Mouse (Mus musculus): ENCODE measurements around the gene Lca5l. TPM values are rescaled to one million over a fixed set of nuclear protein-coding genes. Genes with fewer than 3 reads are reported as not detected.
"Not testable (repeated sequence)": the region's sequence is repeated elsewhere in the genome, so short reads cannot be mapped to it uniquely, and the experiment has no call there.

Gene Lca5l
- polyA plus RNA-seq, 1 experiment: 1.0 TPM

DNA sequence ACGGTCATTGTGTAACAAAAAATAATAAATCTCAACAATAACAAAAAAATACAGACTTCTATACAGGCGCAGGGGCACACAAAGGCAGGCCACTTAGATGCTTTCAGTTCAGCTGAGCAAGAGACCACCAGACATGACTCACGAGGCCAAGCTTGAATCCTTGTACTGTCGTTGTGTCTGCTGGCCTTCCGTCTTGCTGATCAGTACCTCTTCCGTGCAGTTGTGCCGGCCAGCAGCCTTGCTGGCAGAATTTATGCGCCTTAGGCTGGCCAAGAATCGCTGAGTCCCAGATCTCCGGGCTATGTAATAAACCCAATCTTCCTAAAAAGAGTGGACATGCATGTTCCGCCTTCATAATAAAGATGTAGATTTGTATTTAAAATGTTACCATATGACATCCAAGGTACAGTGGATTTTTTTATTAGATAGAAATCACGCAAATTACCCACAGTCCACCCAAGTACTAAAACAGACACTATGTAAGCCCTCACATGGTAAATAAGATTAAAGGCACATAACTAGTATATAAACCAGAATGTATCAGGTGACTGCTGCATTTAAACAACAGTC is 33.5 kb downstream of the Lca5l start:
- 71% methylated on average over 12 of the region's 12 CpGs for WGBS
- H3K4me3 ChIP-seq (replicated peaks; ENCODE audit: extremely low read depth, low read depth, low read length): peak overlapping the region; percentile 70
- H3K4me1 ChIP-seq (ENCODE audit: control insufficient read depth, insufficient read depth, low read length): no peaks in the 10 kb centered on the region
- no peak for TF ChIP-seq CTCF (IDR thresholded peaks at IDR 0.05; ENCODE audit: insufficient read depth, low read length)
- no peak for TF ChIP-seq POLR2A (IDR thresholded peaks at IDR 0.05; ENCODE audit: borderline replicate concordance, extremely low read depth, low read depth, low read length)
- DNase-seq: no peak

DNA sequence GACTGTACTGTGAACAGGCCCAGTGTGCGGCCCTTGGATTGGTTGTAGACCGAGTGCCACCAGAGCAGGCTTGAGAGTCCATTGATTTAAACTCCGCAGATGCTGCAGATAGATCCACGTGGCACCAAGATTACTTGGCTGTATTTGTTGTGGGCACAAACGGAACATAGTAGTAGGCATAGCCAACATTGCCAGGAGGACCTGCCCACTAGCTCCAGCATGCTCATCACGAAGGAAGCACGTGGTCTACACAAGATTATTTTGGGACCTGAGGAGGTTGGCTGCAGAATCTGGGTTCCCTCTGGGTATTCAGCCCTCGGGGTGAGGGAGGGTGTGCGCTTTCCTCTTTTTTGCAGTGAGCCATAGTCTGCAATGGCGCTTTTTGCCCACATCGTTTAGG is 34.9 kb downstream of the Lca5l start:
- 88% methylated on average over 11 of the region's 11 CpGs for WGBS
- DNase-seq: no peak
- Histone ChIP-seq H3K4me1 (ENCODE audit: control insufficient read depth, insufficient read depth, low read length) (no peaks in the 10 kb centered on the region), H3K4me3 (replicated peaks; ENCODE audit: extremely low read depth, low read depth, low read length) (no peak overlapping the region)
- no peak for TF ChIP-seq POLR2A (IDR thresholded peaks at IDR 0.05; ENCODE audit: borderline replicate concordance, extremely low read depth, low read depth, low read length)
- TF ChIP-seq CTCF (IDR thresholded peaks at IDR 0.05; ENCODE audit: insufficient read depth, low read length): no peak

DNA sequence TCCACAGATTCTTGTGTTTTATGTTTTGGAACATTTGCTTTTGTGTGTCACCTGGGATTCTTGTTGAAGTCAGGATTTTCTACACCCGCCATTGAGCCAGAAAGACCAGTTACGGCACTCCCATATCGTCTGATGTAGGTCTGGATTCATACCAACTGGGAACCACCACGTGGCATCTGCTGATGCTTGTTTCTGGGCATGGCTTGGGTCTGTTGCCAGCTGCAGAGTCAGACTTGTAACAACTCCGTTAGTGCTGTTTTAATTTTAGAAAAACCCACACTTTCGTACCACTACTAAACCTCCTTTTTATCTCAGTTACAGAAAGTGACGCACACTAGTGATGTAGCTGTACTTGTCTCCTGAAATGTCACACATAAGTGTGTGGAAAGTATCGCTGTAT is 36.1 kb downstream of the Lca5l start:
- H3K4me3 ChIP-seq (replicated peaks; ENCODE audit: extremely low read depth, low read depth, low read length): no peak overlapping the region
- H3K4me1 ChIP-seq (ENCODE audit: control insufficient read depth, insufficient read depth, low read length): no peaks in the 10 kb centered on the region
- 89% methylated on average over 8 of the region's 8 CpGs for WGBS
- DNase-seq: no peak
- TF ChIP-seq CTCF (IDR thresholded peaks at IDR 0.05; ENCODE audit: insufficient read depth, low read length) (no peak), POLR2A (IDR thresholded peaks at IDR 0.05; ENCODE audit: borderline replicate concordance, extremely low read depth, low read depth, low read length) (no peak)

DNA sequence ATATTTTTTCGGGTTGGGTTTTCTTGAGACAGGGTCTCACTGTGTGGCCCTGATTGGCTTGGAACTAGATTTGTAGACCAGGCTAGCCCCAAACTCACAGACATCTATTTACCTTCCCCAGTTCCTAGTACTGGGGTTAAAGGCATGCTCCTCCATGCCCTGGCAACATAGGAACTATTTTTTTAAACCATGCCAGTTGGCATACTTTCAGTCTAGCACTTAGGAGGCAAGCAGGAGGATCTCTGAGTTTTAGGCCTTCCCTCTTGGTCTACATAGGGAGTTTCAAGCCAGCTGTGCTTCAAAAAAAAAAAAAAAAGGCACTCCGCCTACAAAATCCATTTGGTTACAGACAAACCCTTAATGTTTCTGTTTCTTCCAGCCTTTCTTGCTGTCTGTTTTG is 37.6 kb downstream of the Lca5l start:
- no peak for DNase-seq
- H3K4me1 ChIP-seq (ENCODE audit: control insufficient read depth, insufficient read depth, low read length): no peaks in the 10 kb centered on the region
- H3K4me3 ChIP-seq (replicated peaks; ENCODE audit: extremely low read depth, low read depth, low read length): no peak overlapping the region
- 76% methylated on average over 2 of the region's 2 CpGs for WGBS
- TF ChIP-seq CTCF (IDR thresholded peaks at IDR 0.05; ENCODE audit: insufficient read depth, low read length): no peak
- no peak for TF ChIP-seq POLR2A (IDR thresholded peaks at IDR 0.05; ENCODE audit: borderline replicate concordance, extremely low read depth, low read depth, low read length)

DNA sequence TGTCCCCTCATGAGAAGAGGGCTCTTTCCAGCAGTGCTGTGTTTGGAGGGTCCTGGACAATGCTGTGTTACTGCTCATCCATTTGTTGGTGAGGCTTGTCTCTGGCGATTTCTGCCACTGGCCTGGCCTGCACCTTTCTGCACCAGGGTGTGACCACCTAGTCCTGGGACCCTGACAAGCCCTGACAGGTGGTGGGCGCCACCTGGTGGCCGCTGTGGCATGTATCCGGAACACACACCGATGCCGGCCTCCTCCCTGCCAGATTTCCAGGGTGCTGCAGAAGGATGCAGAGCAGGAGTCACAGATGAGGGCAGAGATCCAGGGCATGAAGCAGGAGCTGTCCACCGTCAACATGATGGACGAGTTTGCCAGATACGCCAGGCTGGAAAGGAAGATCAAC is 40.5 kb downstream of the Lca5l start:
- WGBS: 23% methylated on average over 9 of the region's 9 CpGs
- TF ChIP-seq POLR2A (IDR thresholded peaks at IDR 0.05; ENCODE audit: borderline replicate concordance, extremely low read depth, low read depth, low read length) (no peak), CTCF (IDR thresholded peaks at IDR 0.05; ENCODE audit: insufficient read depth, low read length) (peak; percentile 71)
- peak; percentile 68 for DNase-seq
- no peaks in the 10 kb centered on the region for H3K4me1 ChIP-seq (ENCODE audit: control insufficient read depth, insufficient read depth, low read length)
- no peak overlapping the region for H3K4me3 ChIP-seq (replicated peaks; ENCODE audit: extremely low read depth, low read depth, low read length)

DNA sequence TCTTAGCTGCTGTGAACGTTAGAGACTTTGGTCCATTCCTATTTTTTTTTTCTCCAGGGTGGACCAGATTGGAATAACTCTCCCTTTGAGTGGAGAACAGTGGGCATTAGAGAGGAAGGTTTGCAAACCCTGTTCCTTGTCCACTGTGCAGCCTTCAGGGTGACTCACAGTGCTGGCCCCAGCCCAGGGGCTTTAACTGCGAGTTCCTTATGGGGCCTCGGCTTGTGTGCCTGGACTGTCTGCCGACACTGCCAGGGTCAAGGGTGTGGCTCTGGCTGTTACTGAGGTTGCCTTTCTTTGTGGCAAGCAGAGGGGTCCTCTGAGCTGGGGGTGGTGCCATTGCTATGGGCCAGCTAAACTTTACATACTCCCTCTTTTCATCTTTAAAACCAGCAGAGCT is 41.1 kb downstream of the Lca5l start:
- no peak for DNase-seq
- H3K4me3 ChIP-seq (replicated peaks; ENCODE audit: extremely low read depth, low read depth, low read length): no peak overlapping the region
- H3K4me1 ChIP-seq (ENCODE audit: control insufficient read depth, insufficient read depth, low read length): no peaks in the 10 kb centered on the region
- 55% methylated on average over 4 of the region's 4 CpGs for WGBS
- TF ChIP-seq CTCF (IDR thresholded peaks at IDR 0.05; ENCODE audit: insufficient read depth, low read length) (no peak), POLR2A (IDR thresholded peaks at IDR 0.05; ENCODE audit: borderline replicate concordance, extremely low read depth, low read depth, low read length) (no peak)

DNA sequence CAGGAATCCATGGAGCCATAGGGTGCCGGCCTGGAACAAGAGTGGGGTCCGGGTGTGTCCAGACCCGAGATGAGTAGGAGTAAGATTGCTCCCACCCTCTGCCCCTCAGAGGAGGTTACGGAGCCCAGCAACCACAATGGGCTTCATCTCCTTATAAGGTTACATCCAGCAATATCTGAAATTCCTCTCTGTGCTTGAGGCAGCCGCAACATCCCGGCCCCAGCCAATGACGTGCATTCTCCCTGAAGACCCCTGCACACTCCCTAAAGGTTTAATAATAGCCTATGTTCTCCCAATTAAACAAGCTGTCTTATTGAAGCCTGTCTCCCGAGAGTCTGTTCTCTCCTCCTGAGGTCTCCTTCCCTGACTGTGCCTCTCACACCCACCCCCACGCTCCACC is 42.8 kb downstream of the Lca5l start:
- 63% methylated on average over 9 of the region's 9 CpGs for WGBS
- H3K4me3 ChIP-seq (replicated peaks; ENCODE audit: extremely low read depth, low read depth, low read length): no peak overlapping the region
- no peak for DNase-seq
- TF ChIP-seq CTCF (IDR thresholded peaks at IDR 0.05; ENCODE audit: insufficient read depth, low read length) (no peak), POLR2A (IDR thresholded peaks at IDR 0.05; ENCODE audit: borderline replicate concordance, extremely low read depth, low read depth, low read length) (no peak)
- no peaks in the 10 kb centered on the region for H3K4me1 ChIP-seq (ENCODE audit: control insufficient read depth, insufficient read depth, low read length)

DNA sequence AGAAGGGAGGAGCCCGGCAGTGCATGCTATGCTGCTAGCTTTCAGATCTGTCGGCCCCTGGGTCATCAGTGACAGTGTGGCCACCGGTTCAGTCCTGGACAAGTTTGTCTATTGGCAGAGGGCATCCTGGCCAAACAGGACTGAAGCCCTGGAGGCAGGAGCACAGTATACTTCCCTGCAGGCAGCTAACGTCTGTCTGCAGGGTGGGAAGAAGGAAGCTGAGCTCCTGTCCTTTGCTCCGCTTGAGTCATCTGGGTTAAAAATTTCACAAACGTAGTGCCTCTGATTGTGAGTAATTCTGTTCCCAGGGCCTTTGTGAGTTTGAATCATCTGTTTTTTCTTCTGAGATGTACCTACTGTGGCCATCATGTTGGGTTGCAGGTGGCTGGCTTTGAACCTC is 43.2 kb downstream of the Lca5l start:
- DNase-seq: no peak
- TF ChIP-seq CTCF (IDR thresholded peaks at IDR 0.05; ENCODE audit: insufficient read depth, low read length): no peak
- TF ChIP-seq POLR2A (IDR thresholded peaks at IDR 0.05; ENCODE audit: borderline replicate concordance, extremely low read depth, low read depth, low read length): no peak
- 68% methylated on average over 6 of the region's 6 CpGs for WGBS

DNA sequence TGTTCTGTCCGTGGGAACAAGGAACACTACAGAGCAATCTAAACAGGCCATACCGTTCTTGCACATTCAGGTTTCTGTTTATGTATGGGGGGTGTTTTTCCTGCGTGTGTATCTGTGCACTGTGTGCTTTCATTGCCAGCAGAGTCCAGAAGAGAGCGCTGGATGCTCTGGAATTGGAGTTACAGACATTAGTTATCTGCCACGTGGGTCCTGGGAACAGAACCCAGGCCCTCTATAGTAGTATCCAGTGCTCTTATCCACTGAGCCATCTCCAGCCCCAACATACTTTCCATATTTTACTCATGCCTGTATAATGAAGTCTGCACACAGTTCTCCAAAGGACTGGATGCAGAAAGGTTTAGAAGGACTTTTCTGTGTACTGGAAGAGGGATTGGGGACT is 46.3 kb downstream of the Lca5l start:
- Histone ChIP-seq H3K4me1 (ENCODE audit: control insufficient read depth, insufficient read depth, low read length) (no peaks in the 10 kb centered on the region), H3K4me3 (replicated peaks; ENCODE audit: extremely low read depth, low read depth, low read length) (peak overlapping the region; percentile 68)
- WGBS: 1% methylated on average over 5 of the region's 5 CpGs
- TF ChIP-seq CTCF (IDR thresholded peaks at IDR 0.05; ENCODE audit: insufficient read depth, low read length): no peak
- no peak for TF ChIP-seq POLR2A (IDR thresholded peaks at IDR 0.05; ENCODE audit: borderline replicate concordance, extremely low read depth, low read depth, low read length)
- DNase-seq: no peak

More for the DNA sequence above, 43.2 kb downstream of the Lca5l start:
- Histone ChIP-seq H3K4me1 (ENCODE audit: control insufficient read depth, insufficient read depth, low read length) (no peaks in the 10 kb centered on the region), H3K4me3 (replicated peaks; ENCODE audit: extremely low read depth, low read depth, low read length) (no peak overlapping the region)

DNA sequence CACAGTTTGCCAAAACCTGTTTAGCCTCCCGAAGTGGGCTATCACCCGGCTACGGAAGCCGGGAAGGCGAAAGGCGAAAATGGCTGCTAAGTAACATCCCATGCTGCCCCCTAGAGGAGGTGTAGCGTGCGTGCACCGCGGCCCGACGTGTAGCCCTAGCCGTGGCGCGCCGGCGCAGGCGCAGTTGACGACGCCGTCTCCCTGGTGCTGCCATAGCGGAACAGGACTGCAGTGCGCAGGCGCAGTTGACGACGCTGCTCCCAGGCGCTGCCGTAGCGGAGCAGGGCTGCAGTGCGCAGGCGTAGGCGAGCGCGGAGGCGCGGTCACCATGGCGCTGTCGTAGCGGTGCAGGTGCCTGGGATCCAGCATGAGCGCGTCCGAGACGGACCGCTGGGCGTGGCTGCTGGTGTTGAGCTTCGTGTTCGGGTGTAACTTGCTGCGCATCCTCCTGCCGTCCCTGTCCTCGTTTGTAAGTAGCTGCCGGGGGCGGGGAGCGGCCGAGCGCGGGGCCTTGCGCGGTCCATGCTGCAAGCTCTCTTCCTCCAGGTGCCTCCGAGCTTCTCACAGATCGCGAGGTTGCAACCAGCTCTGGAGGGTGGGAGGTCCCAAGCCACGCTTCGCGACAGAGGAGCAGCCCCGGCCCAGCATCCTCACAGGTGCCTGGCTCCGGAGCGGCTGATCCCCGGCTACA is 46.8 kb downstream of the Lca5l start, which contains the start of gene Wrb:
Wrb (plus strand) TSS at position 298 of the 691 bp plus-strand sequence.
- Histone ChIP-seq H3K4me1 (ENCODE audit: control insufficient read depth, insufficient read depth, low read length) (no peaks in the 10 kb centered on the region), H3K4me3 (replicated peaks; ENCODE audit: extremely low read depth, low read depth, low read length) (peak within 1 kb of the TSS; percentile 68)
- peak; percentile 99 for DNase-seq
- TF ChIP-seq CTCF (IDR thresholded peaks at IDR 0.05; ENCODE audit: insufficient read depth, low read length) (peak; percentile 94), POLR2A (IDR thresholded peaks at IDR 0.05; ENCODE audit: borderline replicate concordance, extremely low read depth, low read depth, low read length) (peak; percentile 71; the same call in 1 of the 2 replicates)
- under 1% methylated on average over 68 of the region's 68 CpGs for WGBS

DNA sequence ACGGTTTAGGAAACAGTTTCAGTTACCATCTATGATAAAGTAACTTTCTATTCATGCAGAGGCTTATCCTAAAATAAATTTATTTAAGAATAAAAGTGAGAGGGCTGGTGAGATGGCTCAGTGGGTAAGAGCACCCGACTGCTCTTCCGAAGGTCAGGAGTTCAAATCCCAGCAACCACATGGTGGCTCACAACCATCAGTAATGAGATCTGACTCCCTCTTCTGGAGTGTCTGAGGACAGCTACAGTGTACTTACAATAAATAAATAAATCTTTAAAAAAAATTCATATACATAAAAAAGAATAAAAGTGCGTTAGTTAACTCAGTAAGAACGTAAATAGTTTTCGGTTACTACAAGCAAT is 47.3 kb downstream of the Lca5l start:
- H3K4me3 ChIP-seq (replicated peaks; ENCODE audit: extremely low read depth, low read depth, low read length); H3K4me1 ChIP-seq (ENCODE audit: control insufficient read depth, insufficient read depth, low read length); DNase-seq: not testable (repeated sequence)
- 23% methylated on average over 6 of the region's 6 CpGs for WGBS
